Mouse (Mus musculus): ENCODE results near the gene Aanat. TPM values are rescaled to one million over a fixed set of nuclear protein-coding genes. Genes with fewer than 3 reads are reported as not detected.
"Not testable (repeated sequence)": the region's sequence is repeated elsewhere in the genome, so short reads cannot be mapped to it uniquely, and the experiment has no call there.

Gene Aanat
- total RNA-seq, 2 experiments from 2014 or later, result 0.34 to 0.35 TPM

DNA sequence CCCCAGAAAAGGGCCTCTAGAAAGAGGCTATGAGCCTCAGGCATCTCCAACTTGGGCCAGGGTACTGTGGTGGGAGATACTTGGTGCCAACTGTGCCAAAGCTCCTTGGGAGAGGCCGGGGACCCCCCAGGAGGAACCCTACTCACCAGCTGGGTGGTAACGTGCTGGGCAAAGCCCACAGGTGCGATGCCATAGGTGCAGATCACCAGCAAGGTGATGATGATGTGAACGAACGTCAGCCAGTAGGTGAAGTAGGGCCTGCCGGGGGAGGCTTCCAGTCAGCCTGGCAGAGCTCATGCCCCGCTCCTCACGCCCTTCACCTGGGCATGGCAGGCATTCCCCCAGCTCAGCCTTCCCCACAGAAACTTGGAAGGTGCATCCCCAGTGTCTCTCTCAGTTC lies 15.8 kb downstream of the Aanat start:
- intact Hi-C loops (cut with DNase I), result no loop called here
- DNase-seq (ENCODE audit: low spot score in 2 of 2), result no peak

DNA sequence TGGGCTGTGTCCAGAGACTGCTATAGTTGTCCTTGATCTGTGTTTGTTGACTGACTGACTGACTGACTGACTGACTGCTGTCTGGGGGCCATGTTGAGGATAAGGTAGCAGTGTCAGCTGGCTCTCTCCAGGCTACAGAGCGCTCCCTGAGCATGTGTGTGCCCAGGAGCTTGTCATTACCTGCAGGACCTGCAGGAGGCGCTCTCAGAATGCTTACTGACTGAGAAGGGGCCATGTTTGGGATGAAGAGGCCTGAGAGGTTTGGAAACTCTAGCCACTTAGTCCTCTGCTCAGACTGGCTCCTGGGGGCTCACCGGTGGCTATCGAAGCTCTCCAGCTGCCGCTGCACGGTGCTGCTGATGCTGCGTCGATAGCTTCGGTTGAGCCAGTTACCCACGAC lies 17.1 kb downstream of the Aanat start:
- no peak for DNase-seq (ENCODE audit: low spot score in 2 of 2)
- intact Hi-C loops (cut with DNase I), result no loop called here

DNA sequence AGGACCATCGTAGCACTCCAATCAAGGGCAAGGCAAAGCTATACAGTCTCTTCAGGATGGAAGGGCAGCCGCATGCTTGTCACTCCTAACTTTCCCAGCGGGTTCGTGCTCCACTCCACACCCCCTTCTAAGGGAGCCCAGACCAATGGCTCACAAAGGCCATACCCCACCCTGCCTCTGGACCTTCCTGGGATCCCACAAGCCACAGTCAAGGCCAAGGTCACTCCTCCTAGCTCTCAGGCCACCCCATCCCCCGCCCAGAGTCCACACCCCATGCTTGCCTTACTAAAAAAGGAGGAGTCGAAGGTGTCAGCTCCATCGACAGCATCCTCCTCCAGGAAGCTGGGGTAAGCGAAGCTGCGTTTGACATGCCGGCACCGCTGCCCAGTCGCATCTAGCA lies 17.9 kb downstream of the Aanat start:
- DNase-seq (ENCODE audit: low spot score in 2 of 2), result no peak
- intact Hi-C loops (cut with DNase I), result no loop called here

DNA sequence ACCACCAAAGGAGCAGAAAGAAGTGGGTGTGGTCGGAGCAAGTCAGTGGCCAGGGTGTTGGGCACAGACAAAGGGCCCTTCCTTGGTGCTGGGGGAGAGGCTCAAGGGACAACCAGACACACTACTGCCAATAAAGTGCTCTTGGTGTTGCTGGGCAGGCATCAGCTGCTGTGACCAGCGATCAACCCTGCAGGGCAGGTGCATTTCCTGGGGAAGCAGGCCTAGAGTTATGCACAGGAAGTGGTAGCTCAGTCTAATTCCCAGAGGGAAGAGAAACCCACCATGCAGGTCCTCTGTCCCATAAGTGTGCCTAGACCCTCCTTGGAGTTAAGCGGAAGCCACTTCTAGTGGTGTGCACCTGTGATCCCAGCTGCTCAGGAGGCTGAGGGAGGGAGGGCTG lies 21.5 kb downstream of the Aanat start:
- DNase-seq (ENCODE audit: low spot score in 2 of 2), result no peak
- intact Hi-C loops (cut with DNase I), result no loop called here

DNA sequence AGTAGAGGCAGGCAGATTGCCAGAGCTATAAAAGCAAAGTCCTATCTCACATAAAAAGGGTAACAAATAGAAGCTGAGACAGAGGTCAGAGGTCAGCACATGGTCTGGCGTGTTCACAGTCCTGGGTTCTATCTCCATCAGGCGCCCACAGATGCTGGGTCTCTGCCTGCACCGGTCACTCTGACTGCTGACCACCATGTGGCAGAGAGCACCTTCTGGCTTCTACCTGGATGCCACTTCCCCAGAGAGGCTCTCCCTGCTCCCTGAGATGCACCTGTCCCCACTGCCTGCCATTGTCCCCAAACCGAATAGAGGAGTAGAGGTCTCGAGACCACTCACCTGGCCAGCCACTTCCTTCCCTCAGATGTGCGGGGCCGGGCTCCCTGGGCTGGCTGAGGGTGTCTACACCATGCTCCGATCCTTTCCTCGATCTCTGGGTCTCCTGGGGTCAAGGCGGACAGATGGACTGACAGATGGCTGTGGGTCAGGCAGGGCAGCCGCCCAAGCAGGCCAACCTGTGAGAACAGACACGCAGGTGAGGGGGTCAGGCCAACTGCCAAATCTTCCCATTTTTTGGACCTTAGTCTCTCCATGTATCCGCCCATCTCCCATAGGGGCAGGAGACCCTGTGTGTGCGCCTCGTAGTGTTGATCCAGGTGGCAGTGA lies 23.9 kb downstream of the Aanat start:
- intact Hi-C loops (cut with DNase I), result no loop called here
- DNase-seq (ENCODE audit: low spot score in 2 of 2), result no peak

DNA sequence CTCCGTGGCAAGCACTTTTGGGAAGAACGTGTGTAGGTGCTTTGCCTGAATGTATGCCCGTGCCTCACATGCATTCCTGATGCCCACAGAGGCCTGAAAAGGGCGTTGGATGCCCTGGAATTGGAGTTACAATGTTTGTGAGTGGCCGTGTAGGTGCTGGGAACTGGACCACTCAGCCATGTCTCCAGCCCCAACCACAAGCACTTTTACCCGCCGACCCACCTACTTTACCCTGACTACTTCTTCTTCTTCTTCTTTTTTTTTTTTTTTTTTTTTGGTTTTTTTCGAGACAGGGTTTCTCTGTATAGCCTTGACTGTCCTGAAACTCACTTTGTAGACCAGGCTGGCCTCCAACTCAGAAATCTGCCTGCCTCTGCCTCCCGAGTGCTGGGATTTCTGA lies 24.9 kb downstream of the Aanat start:
- DNase-seq (ENCODE audit: low spot score in 2 of 2); intact Hi-C loops (cut with DNase I): not testable (repeated sequence)

DNA sequence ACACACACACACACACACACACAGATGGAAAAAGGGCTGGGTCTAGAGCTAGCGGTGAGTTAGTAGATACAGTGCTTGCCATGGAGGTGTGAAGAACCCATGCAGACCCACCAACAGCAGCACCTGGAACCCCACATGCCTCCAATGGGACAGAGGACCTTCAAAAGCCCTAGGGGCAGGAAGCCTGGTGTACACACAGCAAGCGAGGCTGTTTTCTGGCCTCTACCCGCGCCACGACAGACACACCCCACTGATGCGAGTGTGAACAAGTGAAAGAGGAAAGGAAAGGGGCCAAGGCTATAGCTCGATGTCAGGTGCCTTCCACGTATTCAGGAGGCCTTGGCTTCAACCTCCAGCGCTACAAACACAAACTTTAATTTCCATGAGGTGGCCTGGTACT lies 25.7 kb downstream of the Aanat start:
- no peak for DNase-seq (ENCODE audit: low spot score in 2 of 2)
- intact Hi-C loops (cut with DNase I), result no loop called here

DNA sequence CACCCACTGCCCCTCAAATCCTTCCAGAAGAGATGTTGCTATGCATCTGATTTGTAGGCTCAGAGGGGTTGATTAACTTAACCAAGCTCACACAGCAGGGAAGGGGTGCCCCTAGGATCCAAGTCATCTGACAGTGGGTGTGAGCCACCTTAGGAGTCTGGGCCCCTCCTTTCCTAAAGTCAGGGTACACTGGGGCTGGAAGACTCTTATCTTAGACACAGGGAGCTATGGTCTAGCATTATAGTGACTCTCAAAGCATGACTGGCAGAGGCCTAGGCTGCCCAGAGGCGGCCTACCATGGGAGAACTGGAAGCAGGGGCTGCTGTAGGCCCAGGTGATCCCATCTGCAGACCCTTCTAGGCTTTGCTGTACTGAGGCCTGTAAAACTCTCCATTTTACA lies 26.3 kb downstream of the Aanat start:
- intact Hi-C loops (cut with DNase I), result no loop called here
- DNase-seq (ENCODE audit: low spot score in 2 of 2), result no peak

DNA sequence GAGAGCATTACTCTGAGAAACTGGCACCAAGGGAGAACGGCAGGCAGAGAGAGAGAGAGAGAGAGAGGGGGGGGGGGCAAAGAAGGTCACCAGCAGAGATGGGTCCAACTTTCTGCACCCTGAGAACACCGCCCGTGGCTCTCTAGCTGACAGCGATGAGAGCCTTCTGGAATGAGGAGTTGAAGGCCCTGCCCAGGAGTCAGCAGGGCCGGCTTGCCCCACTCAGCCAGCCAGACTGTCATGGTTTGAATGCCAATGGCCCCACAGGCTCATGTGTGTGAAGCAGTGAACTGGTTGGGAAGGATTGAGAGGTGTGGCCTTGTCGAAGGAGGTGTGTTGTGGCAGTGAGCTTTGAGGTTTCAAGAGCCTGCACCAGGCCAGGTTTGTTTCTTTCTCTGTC lies 27.0 kb downstream of the Aanat start:
- intact Hi-C loops (cut with DNase I), result no loop called here
- DNase-seq (ENCODE audit: low spot score in 2 of 2), result no peak

DNA sequence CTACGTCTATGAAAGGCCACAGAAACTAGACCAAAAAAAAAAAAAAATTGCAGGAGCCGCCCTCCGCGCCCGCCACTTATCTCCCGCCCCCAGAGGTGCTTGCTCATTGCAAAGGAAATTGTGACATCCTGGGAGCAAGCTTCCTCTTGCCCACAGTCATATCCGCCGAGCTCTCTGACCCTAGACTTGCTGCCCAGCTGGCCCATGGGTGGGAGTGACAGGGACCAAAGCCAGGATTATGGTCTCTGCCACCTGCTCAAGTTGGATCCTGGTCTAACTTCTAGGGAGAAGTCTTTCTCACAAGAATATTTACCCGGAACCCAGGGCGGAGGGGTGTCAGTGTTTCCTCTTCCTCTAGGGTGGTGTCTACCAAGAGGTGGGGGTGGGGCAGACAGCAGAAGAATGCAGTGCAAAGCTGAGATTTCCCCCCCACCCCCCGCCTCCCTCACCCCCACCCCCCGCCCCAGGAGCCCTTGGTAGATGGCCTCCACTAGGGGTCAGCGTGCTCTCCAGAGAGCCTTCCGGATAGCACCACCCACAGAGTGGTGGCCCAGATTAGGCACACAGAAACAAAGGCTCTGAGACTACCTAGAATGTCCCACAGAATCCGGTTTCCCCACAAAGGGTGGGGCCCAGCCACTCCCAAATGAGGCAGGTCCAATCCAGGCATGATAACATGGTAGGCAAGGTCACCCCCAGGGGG lies 29.7 kb downstream of the Aanat start:
- DNase-seq (ENCODE audit: low spot score in 2 of 2), result no peak
- intact Hi-C loops (cut with DNase I), result no loop called here

DNA sequence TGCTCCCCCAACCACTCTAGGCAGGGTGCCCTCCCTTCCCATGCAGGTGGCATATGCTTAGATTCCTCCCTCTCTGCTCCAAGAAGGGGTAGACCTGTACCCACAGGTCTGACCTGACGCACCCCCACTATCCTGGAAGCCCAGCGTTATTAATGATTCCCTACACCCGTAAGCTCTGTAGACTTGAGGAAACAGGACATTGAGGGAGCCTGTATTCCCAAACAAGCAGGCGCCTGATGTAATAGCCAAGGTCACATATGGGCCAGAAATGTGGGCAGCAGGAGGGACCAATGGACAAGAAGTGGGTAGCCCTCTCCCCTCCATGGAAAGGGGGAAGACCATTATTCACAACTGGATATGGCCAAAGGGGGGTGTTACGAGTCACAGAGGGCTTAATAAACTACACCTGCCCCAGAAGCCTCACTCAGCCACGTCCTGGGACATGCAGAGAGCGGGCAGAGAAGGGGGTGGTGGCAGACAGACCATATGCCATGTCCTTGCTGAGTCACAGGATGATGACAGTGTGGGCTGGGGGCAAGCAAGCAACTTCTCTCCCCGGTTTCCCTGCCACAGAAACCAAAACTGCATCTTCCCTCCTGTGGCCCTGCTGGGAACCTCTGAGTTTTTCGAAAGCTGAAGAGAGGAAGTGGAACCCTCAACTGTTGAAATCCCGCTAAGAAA lies 30.3 kb downstream of the Aanat start:
- DNase-seq (ENCODE audit: low spot score in 2 of 2), result no peak
- intact Hi-C loops (cut with DNase I), result no loop called here

DNA sequence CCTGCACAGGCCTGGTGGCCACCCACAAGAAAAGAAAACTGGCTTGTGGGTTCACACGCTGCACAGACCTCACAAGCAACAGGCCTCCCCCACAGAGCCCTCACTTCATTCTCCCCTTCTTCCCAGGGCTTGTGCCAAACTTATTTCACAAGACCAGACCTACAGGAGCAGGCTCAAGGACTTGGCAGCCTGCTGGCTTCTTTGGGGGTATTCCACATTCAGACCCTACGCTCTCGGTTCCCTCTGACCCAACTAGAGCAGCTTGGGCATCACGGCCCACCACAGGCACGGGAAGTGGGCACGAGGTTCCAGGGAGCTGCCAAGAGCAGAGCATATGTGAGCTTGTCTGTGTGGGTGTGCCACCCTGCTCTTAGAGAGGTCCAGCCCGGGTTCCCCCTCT lies 31.4 kb downstream of the Aanat start:
- intact Hi-C loops (cut with DNase I), result no loop called here
- DNase-seq (ENCODE audit: low spot score in 2 of 2), result no peak

DNA sequence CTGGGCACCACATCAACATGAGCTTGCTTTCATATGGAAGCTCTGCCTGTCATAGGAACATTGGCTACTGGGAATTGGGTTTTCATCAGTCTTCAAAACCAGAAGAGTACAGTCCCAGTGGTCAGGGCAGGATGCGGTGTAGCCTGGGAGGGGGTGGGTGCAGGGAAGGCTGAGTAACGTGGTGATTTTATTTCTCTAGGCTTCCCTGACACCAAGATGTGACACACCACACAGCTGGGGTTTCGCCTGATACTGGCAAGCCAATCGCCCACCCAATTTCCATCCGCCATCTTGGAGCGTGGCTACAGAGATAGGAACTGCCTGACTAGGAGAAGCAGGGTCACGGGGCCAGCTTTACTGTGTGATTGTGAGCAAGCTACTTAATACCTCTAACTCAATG lies 32.4 kb downstream of the Aanat start:
- intact Hi-C loops (cut with DNase I), result no loop called here
- DNase-seq (ENCODE audit: low spot score in 2 of 2), result no peak

DNA sequence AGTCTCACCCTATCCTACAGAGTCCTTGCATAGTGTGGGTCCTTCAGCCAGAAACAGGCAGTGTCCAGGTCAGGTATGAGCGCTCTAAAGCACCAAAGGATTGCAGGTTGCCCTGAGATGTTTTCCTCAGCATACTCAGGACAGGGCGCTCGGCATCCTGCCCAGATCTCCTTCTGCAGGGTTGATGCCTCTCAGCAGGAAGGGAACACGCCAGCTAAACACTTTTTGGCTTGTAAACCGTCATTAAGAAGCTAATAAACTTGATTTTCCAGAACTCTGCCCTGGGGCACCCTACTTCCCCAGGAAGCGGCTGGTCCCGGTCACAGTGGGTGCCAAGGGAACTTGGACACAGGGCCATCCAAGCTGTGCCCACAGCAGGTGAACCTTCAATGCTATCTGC lies 32.9 kb downstream of the Aanat start:
- no peak for DNase-seq (ENCODE audit: low spot score in 2 of 2)
- intact Hi-C loops (cut with DNase I), result no loop called here

DNA sequence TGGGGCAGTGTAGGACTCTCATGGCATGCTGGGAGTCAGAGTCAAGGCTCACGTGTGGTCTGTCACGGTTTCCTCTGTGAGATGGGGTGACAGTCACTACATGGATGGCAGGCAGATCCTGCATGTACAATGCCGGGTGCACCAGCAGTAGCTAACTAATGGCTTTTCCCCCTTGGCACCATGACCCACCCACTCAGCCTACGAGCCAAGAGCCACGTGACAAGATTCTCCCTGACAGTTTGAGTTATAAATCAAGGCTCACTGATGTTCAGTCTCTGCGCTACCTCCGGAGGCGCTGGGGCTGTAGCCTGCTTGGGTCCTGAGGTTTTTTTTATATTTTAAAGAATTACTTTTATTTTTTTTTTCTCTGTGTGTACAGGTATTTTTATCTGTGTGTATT lies 33.3 kb downstream of the Aanat start:
- no peak for DNase-seq (ENCODE audit: low spot score in 2 of 2)
- intact Hi-C loops (cut with DNase I), result no loop called here

DNA sequence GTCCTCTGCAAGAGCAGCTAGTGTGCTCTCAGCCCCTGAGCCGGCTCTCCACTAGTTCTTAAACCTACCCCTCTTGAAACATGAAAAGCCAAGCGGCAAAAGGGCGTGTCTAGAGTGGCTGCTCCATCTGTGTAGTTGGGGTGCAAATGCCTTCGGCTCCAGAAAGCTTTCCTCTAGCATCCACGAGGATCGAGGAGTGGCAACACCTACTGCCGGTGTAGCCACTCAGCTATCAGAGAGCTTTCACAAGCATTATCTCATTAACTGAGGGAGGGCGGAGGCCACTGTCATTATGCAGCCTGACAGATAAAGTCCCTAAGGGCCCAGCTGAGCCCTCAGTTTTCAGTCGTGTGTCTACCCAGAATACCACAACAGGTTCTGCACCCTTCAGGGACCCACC lies 33.8 kb downstream of the Aanat start:
- intact Hi-C loops (cut with DNase I), result no loop called here
- no peak for DNase-seq (ENCODE audit: low spot score in 2 of 2)

DNA sequence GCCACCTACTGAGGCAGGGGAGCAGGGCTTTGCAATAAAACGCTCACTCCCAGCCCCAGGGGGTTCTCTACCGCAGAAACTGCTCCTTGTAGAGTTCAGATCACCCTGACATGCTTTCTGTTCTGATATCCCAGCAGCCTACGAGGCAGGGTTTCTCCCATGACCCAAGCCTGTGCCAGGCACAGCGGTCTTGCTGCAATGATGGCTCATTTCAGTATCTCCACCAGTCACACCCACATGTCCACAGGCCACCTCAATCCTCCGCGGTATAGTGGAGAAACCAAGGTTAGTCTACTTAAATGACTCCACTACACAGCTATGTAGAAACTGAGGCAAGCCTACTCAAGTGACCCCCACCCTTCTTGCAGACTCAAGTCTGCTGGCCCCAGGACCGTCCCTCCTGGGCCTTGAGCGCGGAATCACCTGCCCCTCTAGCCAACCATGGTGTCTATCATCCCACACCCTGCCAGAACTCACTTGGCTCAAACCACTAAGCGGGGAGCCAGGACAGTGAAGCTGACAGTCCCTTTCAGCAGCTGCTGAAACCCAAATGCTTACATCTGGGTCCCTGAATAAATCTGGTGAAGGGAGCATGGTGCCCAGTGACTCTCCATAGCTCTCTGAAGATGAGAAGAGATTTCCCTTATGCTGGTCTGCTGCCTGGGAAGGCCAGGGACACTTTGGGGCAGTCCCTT lies 34.5 kb downstream of the Aanat start:
- intact Hi-C loops (cut with DNase I), result no loop called here
- no peak for DNase-seq (ENCODE audit: low spot score in 2 of 2)

DNA sequence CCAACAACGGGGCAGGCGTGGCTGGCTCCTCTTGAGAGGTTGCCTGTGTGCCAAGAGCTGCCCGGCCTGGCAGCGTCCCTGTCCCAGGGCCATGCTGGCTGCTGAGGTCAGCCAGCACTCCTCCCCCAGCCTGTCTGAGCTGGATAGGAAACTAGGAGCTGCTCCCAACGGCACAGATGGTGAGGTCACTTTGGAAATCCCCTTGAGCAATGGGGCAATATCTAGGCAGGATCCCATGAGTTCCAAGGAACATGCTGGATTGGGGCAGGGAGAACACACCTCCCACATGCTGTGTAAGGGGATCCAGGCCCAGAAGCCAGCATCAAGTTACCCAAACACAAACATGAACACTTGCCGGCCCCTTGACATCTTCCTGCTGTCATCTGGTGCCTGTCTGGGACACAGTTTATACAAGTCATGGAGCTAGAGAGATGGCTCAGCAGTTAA lies 35.0 kb downstream of the Aanat start:
- intact Hi-C loops (cut with DNase I), result no loop called here

DNA sequence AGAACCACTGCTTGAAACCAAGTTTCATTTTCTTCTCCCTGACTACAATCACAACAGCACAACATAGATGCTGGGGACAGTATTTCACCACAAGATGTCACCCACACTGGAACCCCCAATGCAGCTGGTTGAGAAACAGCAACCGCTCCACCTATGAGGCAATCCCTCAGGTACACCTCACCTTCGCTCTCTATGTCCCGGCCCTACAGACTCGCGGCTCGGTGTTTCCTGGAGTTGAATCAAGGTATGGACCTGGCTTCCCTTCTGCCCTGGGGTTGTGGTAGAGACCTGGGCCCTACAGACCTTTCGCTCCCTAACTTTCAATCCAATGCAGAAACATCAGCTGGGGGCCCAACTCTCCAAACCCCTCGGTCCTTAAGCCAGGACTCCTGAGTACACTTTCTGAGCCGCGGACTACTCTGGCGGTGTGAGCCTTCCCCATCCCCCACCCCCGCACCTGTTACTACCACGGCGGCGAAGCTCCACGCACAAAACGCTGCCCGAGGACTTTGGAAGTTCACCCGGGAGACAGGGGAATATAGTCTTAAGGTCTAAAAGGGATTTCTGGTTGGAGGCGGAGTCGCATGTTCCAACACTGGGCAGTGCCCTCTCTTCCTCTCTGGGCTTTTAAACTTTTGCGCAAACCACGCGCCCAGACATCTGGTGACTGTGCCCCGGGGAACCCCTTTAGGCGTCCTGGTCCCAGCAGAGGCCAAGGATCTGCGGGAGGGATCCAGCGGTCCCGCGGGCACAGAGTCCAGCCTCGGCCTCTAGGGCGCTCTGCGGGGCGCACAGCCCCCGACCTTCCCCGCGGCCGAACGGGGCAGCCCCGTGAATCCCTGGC lies 37.3 kb downstream of the Aanat start:
- DNase-seq (ENCODE audit: low spot score in 2 of 2), result no peak
- intact Hi-C loops (cut with DNase I), result no loop called here

More for the DNA sequence above, 35.0 kb downstream of the Aanat start:
- DNase-seq (ENCODE audit: low spot score in 2 of 2), result peak; percentile 24 to 28
